8 mouse cellular contexts compared by ENCODE assay signal in the genomic region with DNA sequence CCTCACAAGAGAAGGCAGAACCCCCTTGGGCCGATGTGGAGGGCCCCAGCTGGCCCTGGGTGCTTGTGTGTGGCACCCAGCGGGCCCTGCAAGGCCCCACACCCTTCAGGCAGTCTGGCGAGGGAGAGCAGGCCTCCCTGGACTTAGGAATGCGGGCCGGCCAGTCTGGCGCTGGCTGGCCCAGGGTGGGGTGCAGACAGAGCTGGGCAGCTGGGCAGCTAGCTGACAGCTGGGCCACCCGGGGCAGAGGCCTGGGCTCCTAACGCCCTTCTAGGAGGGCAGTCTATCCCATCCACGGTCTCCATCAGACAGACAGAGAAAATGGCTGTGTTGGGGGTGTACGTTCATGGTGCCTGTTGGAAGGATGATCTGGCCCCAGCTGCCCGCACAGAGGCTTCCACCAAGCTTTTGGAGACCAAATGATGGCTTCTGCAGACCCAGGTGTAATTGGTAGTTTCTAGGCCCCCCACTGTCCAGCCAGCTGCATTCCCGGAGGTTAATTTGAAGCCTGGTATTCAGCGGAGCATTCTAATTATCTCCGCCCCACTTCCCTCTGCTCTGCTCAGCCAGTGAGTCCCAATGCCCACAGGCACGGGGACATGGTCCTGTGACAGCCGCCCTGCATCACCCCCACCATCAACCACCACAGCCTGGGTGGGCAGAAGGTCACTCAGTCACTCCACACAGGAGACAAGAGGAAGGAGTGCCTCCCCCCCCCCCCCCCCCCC. TPM values are rescaled to one million over a fixed set of nuclear protein-coding genes. Genes with fewer than 3 reads are reported as not detected.
DNase-seq lines count a peak whose midpoint lies in the region; ATAC-seq lines count a peak whose summit lies in the region.

No protein-coding gene starts in this region.

- H3K4me3 ChIP-seq in liver, embryonic 11.5 days (ENCODE audit: low read depth, low read length), result peak overlapping the region; percentile 8; the same call in 1 of the 2 replicates
- no peak overlapping the region for H3K4me3 ChIP-seq in intestine, embryonic 14.5 days (ENCODE audit: low read depth, low read length)
- no peak overlapping the region for H3K4me3 ChIP-seq in liver, embryonic 16.5 days (ENCODE audit: low read depth, low read length)

- H3K9ac ChIP-seq in liver, embryonic 11.5 days (ENCODE audit: low read depth, low read length), result peak overlapping the region; percentile 58
- H3K9ac ChIP-seq in intestine, embryonic 14.5 days (ENCODE audit: low read length), result no peak overlapping the region
- H3K9ac ChIP-seq in liver, embryonic 16.5 days (ENCODE audit: low read depth, low read length), result no peak overlapping the region; the same call in 1 of the 2 replicates

- no peak for DNase-seq in liver, embryonic 11.5 days (ENCODE audit: low spot score)
- no peak for DNase-seq in liver
- DNase-seq in intestine, embryonic 14.5 days (ENCODE audit: low spot score), result no peak
- peak; percentile 95 for DNase-seq in retina, embryonic 14.5 days (ENCODE audit: low spot score)
- DNase-seq in right cerebral cortex, postnatal 10 days (ENCODE audit: low spot score in 2 of 2), result no peak
- no peak for DNase-seq in cerebellum, postnatal 4 days (ENCODE audit: low spot score in 2 of 2)
- no peak for DNase-seq in layer of hippocampus, postnatal 10 days (ENCODE audit: low spot score in 2 of 2)

- ATAC-seq in liver, embryonic 11.5 days (replicated peaks; ENCODE audit: low FRiP score), result no peak
- no peak for ATAC-seq in intestine, embryonic 14.5 days (replicated peaks; ENCODE audit: low FRiP score, low TSS enrichment, low read depth)
- no peak for ATAC-seq in liver, embryonic 16.5 days (ENCODE audit: low read depth)

- peaks cover 51% of the 10 kb centered on the region for H3K4me1 ChIP-seq in liver, embryonic 11.5 days (replicated peaks; ENCODE audit: control insufficient read depth, insufficient read depth, low read length)
- H3K4me1 ChIP-seq in intestine, embryonic 14.5 days (replicated peaks; ENCODE audit: control insufficient read depth, insufficient read depth, low read length), result peaks cover 35% of the 10 kb centered on the region
- peaks cover 45% of the 10 kb centered on the region for H3K4me1 ChIP-seq in liver, embryonic 16.5 days (ENCODE audit: control insufficient read depth, low read depth, low read length)

- WGBS in liver, embryonic 11.5 days, result 43% methylated on average over 16 of the region's 16 CpGs
- 21% methylated on average over 16 of the region's 16 CpGs for WGBS in intestine, embryonic 14.5 days
- 59% methylated on average over 16 of the region's 16 CpGs for WGBS in liver, embryonic 16.5 days (ENCODE audit: insufficient replicate concordance)

- peak overlapping the region; percentile 62 for H3K4me2 ChIP-seq in liver, embryonic 11.5 days
- H3K4me2 ChIP-seq in intestine, embryonic 14.5 days (ENCODE audit: low read length), result peak overlapping the region; percentile 39; the same call in 1 of the 2 replicates
- H3K4me2 ChIP-seq in liver, embryonic 16.5 days (ENCODE audit: low read depth, low read length), result no peak overlapping the region; the same call in 1 of the 2 replicates

- no peaks in the 10 kb centered on the region for H3K9me3 ChIP-seq in liver, embryonic 11.5 days (ENCODE audit: control insufficient read depth, low read length)
- H3K9me3 ChIP-seq in intestine, embryonic 14.5 days (ENCODE audit: control insufficient read depth, low read length), result no peaks in the 10 kb centered on the region
- H3K9me3 ChIP-seq in liver, embryonic 16.5 days (replicated peaks; ENCODE audit: control insufficient read depth, low read length), result no peaks in the 10 kb centered on the region

- H3K36me3 ChIP-seq in liver, embryonic 11.5 days (ENCODE audit: control insufficient read depth, insufficient read depth, low read length), result peaks cover 16% of the 10 kb centered on the region
- H3K36me3 ChIP-seq in intestine, embryonic 14.5 days (ENCODE audit: control insufficient read depth, insufficient read depth, low read length), result peaks cover 33% of the 10 kb centered on the region
- peaks cover 7% of the 10 kb centered on the region; the same call in 1 of the 2 replicates for H3K36me3 ChIP-seq in liver, embryonic 16.5 days (ENCODE audit: control insufficient read depth, insufficient read depth)

- H3K27ac ChIP-seq in liver, embryonic 11.5 days (ENCODE audit: low read depth, low read length), result peak overlapping the region; percentile 91
- H3K27ac ChIP-seq in intestine, embryonic 14.5 days (ENCODE audit: low read depth), result peak overlapping the region; percentile 77
- H3K27ac ChIP-seq in liver, embryonic 16.5 days (ENCODE audit: low read length), result peak overlapping the region; percentile 52

- H3K27me3 ChIP-seq in liver, embryonic 11.5 days (replicated peaks; ENCODE audit: control insufficient read depth, insufficient read depth, low read length), result no peaks in the 10 kb centered on the region
- no peaks in the 10 kb centered on the region for H3K27me3 ChIP-seq in intestine, embryonic 14.5 days (replicated peaks; ENCODE audit: control insufficient read depth, insufficient read depth, low read length)
- H3K27me3 ChIP-seq in liver, embryonic 16.5 days (ENCODE audit: control insufficient read depth, insufficient read depth, low read depth, low read length), result no peaks in the 10 kb centered on the region

RNA-seq across cellular contexts. Expression of a gene that starts 14.3 kb away (rescaled TPM):
- 164 and 171 TPM in 2 replicates for polyA plus RNA-seq in liver, embryonic 11.5 days (2014; fragmentation: Nextera tagmentation; extraction: Ambion mirVana)
- 126 and 134 TPM in 2 replicates for polyA plus RNA-seq in intestine, embryonic 14.5 days (2014; fragmentation: Nextera tagmentation; extraction: Ambion mirVana)
- polyA plus RNA-seq in liver, embryonic 16.5 days (2015; fragmentation: Nextera tagmentation; extraction: Ambion mirVana), result 42.2 and 44.7 TPM in 2 replicates
- total RNA-seq in layer of hippocampus, postnatal 10 days (2021), result 10 to 100 TPM; 41.8 to 46.5 TPM

RNA-seq across cellular contexts. Expression of a gene that starts 18.8 kb away (rescaled TPM):
- polyA plus RNA-seq in liver, embryonic 11.5 days (2014; fragmentation: Nextera tagmentation; extraction: Ambion mirVana), result 10.8 and 12.4 TPM in 2 replicates
- polyA plus RNA-seq in intestine, embryonic 14.5 days (2014; fragmentation: Nextera tagmentation; extraction: Ambion mirVana), result 12.7 and 14.4 TPM in 2 replicates
- 5.1 and 5.8 TPM in 2 replicates for polyA plus RNA-seq in liver, embryonic 16.5 days (2015; fragmentation: Nextera tagmentation; extraction: Ambion mirVana)
- total RNA-seq in layer of hippocampus, postnatal 10 days (2021), result 1 to 10 TPM; 5.5 to 8.4 TPM

RNA-seq across cellular contexts. Expression of a gene that starts 24.7 kb away (rescaled TPM):
- 99.4 and 104 TPM in 2 replicates for polyA plus RNA-seq in liver, embryonic 11.5 days (2014; fragmentation: Nextera tagmentation; extraction: Ambion mirVana)
- 122 and 126 TPM in 2 replicates for polyA plus RNA-seq in intestine, embryonic 14.5 days (2014; fragmentation: Nextera tagmentation; extraction: Ambion mirVana)
- 47.1 and 49.3 TPM in 2 replicates for polyA plus RNA-seq in liver, embryonic 16.5 days (2015; fragmentation: Nextera tagmentation; extraction: Ambion mirVana)
- total RNA-seq in layer of hippocampus, postnatal 10 days (2021), result 100 to 1,000 TPM; 380 to 386 TPM

RNA-seq across cellular contexts. Expression of a gene that starts 24.8 kb away (rescaled TPM):
- polyA plus RNA-seq in liver, embryonic 11.5 days (2014; fragmentation: Nextera tagmentation; extraction: Ambion mirVana), result 0.10 and 0.14 TPM in 2 replicates
- 0.23 and 0.28 TPM in 2 replicates for polyA plus RNA-seq in intestine, embryonic 14.5 days (2014; fragmentation: Nextera tagmentation; extraction: Ambion mirVana)
- polyA plus RNA-seq in liver, embryonic 16.5 days (2015; fragmentation: Nextera tagmentation; extraction: Ambion mirVana), result 0.08 TPM in 1 of 2 replicates, not detected in the other
- total RNA-seq in layer of hippocampus, postnatal 10 days (2021), result under 1 TPM; 0.13 to 0.27 TPM

RNA-seq across cellular contexts. Expression of a gene that starts 28.9 kb away (rescaled TPM):
- polyA plus RNA-seq in liver, embryonic 11.5 days (2014; fragmentation: Nextera tagmentation; extraction: Ambion mirVana), result 0.66 and 0.75 TPM in 2 replicates
- polyA plus RNA-seq in intestine, embryonic 14.5 days (2014; fragmentation: Nextera tagmentation; extraction: Ambion mirVana), result 0.46 and 0.51 TPM in 2 replicates
- polyA plus RNA-seq in liver, embryonic 16.5 days (2015; fragmentation: Nextera tagmentation; extraction: Ambion mirVana), result 0.18 and 0.20 TPM in 2 replicates
- total RNA-seq in layer of hippocampus, postnatal 10 days (2021), result 1 to 10 TPM; 7.5 TPM
